Mouse (Mus musculus) gastrocnemius, adult 8-10 months (tissue): ENCODE data around the gene Gm10959. TPM values are rescaled to one million over a fixed set of nuclear protein-coding genes. Genes with fewer than 3 reads are reported as not detected.

Source experiments
- DNase-seq, 2 experiments: peaks; one replicate each; pipeline ENCODE4 v3.0.0; 2022; ENCODE audit warnings: low spot score in 2 of 2
- total RNA-seq, 4 experiments: library from RNA; stranded (reverse); gene quantifications; 2 replicates each; pipeline ENCODE4 v1.2.4; 2022

The Gm10959 gene
- total RNA-seq, 4 experiments from 2014 or later = not detected

DNA sequence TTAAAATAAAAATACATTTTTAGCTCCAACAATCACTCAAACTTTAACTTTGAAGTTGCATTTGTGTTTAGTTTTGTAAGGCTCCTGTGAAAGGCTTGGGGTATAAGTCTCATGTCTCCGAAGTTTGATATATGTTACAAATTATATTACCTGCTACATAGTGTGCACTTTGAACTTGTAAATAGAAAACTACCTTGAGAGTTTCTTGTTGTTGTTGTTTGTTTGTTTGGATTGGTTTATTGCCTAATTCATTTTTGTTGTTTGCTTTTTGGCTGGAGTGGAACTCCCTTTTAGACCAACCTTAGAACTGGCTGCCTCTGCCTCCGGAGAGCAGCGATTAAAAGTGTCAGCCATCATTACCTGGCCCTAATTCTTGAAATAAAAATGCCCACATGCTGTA lies 24.4 kb downstream of the Gm10959 start, which contains the start of gene Fabp2:
Gene Fabp2 (plus strand): TSS at position 301 of the 400 bp plus-strand sequence.
- no peak for DNase-seq

DNA sequence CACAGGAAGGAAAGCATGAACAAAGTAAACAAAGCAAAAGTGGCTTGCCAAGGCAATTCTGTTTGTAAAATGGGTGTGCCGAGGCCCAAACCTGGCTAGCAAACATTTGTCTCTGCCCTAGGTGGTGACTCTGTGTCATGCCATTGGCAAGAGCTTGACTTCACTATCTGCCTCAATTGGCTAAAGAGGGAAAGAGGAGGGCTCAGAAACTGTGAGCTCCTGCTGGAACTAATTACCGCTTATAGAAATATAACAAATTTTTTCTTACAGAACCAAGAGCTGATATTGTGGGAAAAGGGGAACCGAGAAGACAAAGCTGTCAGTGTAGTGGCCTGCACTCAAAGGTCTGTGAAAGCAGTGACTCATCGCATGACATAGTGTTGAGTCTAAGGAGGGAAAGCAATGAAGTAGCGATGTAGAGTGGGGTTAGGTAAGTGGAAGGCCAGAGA lies 30.8 kb downstream of the Gm10959 start:
- no peak for DNase-seq

DNA sequence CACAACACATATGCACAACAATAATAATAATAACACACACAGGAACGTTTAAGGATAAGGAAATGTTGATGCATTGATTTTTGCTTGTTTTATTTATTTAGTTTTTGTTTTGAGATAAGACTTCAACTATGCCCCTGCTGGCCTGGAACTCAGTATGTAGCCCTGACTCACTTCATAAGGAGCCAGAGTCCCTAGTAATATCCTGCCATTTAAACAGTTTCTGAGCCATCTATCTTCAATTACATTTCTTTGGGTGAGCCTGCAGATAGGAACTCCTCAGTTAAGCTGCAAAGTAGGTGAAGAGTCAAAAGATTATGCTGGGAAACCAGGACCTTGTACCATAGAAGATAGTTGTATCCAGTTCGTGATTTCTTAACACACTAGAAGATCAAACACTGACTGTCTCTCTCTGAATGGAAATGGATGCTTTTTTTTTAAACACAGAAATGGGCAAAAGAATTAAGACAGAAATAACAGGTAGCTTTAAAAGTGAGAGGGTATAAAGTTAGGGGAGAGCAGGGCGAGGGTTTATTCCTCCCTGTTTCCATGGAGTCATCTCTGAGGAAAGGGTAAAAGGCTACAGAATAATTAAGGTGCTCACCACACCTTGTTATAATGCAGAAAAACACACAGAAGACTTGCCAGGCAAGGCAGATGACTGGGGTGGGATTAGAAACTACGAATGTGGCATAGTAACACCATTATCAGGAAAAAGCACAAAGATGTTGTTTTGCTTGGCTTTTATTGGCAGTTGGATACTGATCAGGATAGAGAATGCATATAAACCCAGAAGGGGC lies 31.5 kb downstream of the Gm10959 start:
- no peak for DNase-seq

DNA sequence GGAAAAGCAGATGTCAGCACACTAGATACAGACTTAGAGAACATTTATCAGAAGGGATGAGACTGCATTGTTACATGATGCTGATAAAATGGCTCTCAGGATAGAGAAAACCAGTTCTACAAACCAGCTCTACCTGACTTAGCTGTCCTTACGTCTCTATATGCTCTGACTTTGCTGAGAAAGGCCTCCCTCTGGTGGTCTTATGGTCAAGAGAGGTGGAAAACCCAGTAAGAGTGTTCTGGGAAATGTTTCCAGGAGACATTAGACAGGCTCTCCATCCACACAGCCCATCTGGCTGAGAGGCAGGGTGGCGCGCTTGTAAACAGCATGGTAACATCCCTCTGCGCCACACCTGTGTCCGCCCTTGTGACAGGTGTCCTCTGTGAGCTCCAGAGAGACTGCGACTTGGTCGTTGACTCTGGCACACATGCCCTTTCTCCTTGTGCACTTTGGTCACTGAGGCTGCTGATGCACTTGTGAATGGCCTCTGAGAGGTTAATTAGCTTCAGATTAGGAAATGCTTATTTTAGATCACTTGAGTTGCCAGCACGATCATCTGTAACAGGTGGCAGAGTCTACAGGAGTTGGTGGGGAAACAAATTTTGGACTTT lies 40.4 kb downstream of the Gm10959 start:
- DNase-seq = no peak

DNA sequence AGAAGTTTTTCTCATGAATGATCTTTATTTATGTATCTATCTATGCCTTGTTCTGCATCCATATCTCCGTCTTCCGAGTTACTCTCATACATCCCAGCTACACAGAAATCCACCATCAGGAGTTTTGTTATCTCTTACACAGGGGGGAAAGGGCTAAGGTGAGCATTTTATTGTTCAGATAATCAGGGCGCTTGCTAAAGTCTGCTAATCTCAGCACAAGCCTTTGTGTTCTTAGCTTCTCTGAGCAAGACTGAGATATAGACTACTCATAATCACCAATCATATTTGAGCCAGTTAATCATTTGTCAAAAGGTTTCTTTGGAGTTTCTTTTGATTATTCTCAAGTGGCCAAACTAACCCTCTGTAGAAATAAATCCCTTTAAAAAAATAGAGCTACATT lies 41.6 kb downstream of the Gm10959 start:
- DNase-seq = no peak

DNA sequence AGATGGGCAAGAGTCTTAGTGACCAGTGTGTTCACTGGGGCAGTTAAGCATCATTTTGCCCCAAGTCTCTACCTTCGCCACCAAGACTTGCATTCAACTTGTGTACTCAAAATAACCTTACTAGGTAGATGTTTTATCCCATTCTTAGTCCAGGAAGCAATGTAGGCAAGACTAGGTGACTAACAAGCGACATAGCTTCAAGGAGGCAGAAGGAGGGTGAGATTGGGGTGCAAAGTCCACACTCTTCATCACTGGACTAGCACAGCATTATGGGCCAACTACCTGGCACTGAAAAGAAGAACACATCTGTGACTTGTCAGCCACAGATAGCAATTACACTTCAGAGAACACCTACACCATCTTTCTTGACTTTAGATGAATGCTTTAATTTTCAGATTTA lies 42.3 kb downstream of the Gm10959 start:
- no peak for DNase-seq

DNA sequence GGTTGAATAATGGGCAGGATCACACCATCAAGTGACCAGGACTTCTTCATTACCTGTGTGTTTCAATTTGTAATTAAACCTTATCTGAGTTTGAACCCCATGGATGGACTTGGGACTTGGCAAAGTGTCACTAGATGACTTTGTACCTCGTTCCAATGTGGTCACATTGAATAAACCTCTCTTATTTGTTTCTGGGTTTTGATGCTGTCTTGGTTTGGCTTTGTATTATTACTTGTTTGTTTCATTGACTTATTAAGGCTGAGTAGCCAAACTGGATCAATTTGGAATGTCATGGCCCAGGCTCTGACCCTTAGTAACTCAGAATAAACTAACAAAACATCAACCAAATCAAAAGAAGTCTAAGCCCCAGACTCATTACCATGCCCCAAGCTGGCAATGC lies 47.6 kb downstream of the Gm10959 start:
- DNase-seq = no peak

DNA sequence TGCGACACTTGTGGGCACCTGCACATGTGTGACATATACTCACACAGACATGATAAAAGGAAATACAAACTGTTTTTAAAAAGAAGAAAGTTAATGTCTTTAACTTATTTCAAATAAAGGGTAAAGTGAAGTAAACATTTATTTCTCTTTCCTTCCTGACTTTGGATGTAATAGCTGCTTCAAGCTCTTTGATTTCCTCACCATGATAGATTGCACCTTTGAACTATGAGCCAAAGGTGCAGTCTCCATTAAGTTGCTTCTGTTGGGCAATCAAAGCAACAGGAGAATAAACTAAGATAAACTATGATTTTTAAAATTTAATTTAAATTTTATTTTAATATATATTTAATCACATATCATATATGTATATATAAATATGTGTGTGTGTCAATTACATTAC lies 50.9 kb downstream of the Gm10959 start:
- no peak for DNase-seq

DNA sequence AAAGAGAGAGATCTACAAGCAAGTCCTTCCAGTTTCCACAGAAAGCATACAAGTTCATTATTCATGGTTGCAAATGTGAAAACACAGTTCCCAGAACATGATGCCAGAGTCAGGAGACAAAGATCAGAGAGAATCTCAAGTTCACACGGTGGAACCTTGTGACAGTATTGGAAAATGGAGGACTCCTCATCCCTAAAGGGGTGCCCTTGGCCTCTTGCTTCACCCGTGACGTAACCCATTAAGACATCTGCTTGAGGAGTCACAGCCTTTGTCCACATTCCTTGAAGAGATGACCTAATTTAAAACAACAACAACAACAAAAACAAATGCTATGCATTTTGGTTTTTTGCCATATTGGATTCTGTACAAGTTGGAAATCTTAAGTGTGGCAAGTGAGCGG lies 54.1 kb downstream of the Gm10959 start:
- DNase-seq = no peak

Other genes starting within 250 kb of the Gm10959 start
- gene Pde5a, start 190.4 kb downstream of the Gm10959 start, total RNA-seq = 1 to 10 TPM in 2 of 4 experiments, under 1 TPM in 2; 0.90 to 1.4 (median 1.1) TPM
- not detected for gene Fabp2, start 24.3 kb downstream of the Gm10959 start, total RNA-seq
- gene 1810037I17Rik, start 4.8 kb upstream of the Gm10959 start, total RNA-seq = 10 to 100 TPM; 21.3 to 24.1 (median 23.1) TPM
- gene Usp53, start 65.2 kb upstream of the Gm10959 start, total RNA-seq = 10 to 100 TPM in 2 of 4 experiments, 1 to 10 TPM in 2; 8.0 to 14.5 (median 10.0) TPM
- 100 to 1,000 TPM; 244 to 301 (median 265) TPM for gene Myoz2, start 115.7 kb upstream of the Gm10959 start, total RNA-seq